ENCODE assay signal across 22 mouse cellular contexts in genomic region chr10:8511760-8512159, GRCm38 (mm10). TPM values are rescaled to one million over a fixed set of nuclear protein-coding genes. Genes with fewer than 3 reads are reported as not detected.
DNase-seq lines count a peak whose midpoint lies in the region; ATAC-seq and TF ChIP-seq lines count a peak whose summit lies in the region.
"Had no signal": no experiment of that assay in that cellular context is flagged by ENCODE, and none has a peak within 500 bp of the region (broad histone marks: within the 10 kb centered on the region; RNA-seq: fewer than 3 reads in every experiment).

No protein-coding gene starts in this region.

- TF ChIP-seq CTCF in stomach, postnatal 0 days (IDR thresholded peaks at IDR 0.05; ENCODE audit: low read depth) = no peak
- TF ChIP-seq CTCF in thymus, adult 2 months (IDR thresholded peaks at IDR 0.05; ENCODE audit: borderline replicate concordance, control insufficient read depth, extremely low read depth, insufficient read depth, low read length, poor library complexity) = no peak

- no peak overlapping the region for H3K9ac ChIP-seq in stomach, embryonic 16.5 days (ENCODE audit: low read length)
- no peak overlapping the region for H3K9ac ChIP-seq in stomach, postnatal 0 days (ENCODE audit: low read length)
- H3K9ac ChIP-seq: embryonic facial prominence, embryonic 15.5 days; heart, embryonic 15.5 days; hindbrain, embryonic 13.5 days had no signal

- TF ChIP-seq EP300 in stomach, postnatal 0 days (optimal IDR thresholded peaks at IDR 0.05) = no peak

- no peaks in the 10 kb centered on the region for H3K4me1 ChIP-seq in stomach, embryonic 16.5 days (ENCODE audit: control insufficient read depth, insufficient read depth, low read length)
- no peaks in the 10 kb centered on the region for H3K4me1 ChIP-seq in stomach, postnatal 0 days (replicated peaks; ENCODE audit: control insufficient read depth, insufficient read depth)
- peaks cover 4% of the 10 kb centered on the region; the same call in 1 of the 2 replicates for H3K4me1 ChIP-seq in thymus, adult 2 months (replicated peaks; ENCODE audit: control insufficient read depth, insufficient read depth, low read length)
- H3K4me1 ChIP-seq: heart, embryonic 15.5 days; hindbrain, embryonic 13.5 days had no signal

- H3K36me3 ChIP-seq in stomach, embryonic 16.5 days (ENCODE audit: control insufficient read depth, insufficient read depth, low read length) = no peaks in the 10 kb centered on the region
- no peaks in the 10 kb centered on the region for H3K36me3 ChIP-seq in stomach, postnatal 0 days (ENCODE audit: control insufficient read depth, insufficient read depth, low read length)
- no peaks in the 10 kb centered on the region for H3K36me3 ChIP-seq in thymus, adult 2 months (ENCODE audit: control insufficient read depth, insufficient read depth, low read length)
- H3K36me3 ChIP-seq: heart, embryonic 15.5 days; hindbrain, embryonic 13.5 days had no signal

- H3K9me3 ChIP-seq in stomach, embryonic 16.5 days (replicated peaks; ENCODE audit: control insufficient read depth, low read length) = 0 out of 2 replicates have a peak, but pooled peaks cover 4% of the 10 kb centered on the region
- no peaks in the 10 kb centered on the region for H3K9me3 ChIP-seq in stomach, postnatal 0 days (ENCODE audit: control insufficient read depth, low read length)
- H3K9me3 ChIP-seq: embryonic facial prominence, embryonic 15.5 days; heart, embryonic 15.5 days; hindbrain, embryonic 13.5 days had no signal

- H3K4me2 ChIP-seq in stomach, embryonic 16.5 days (ENCODE audit: low read depth, low read length) = 0 out of 2 replicates have a peak overlapping the region, but pooled peaks have one; percentile 8
- H3K4me2 ChIP-seq in stomach, postnatal 0 days (replicated peaks; ENCODE audit: low read depth) = no peak overlapping the region
- H3K4me2 ChIP-seq: embryonic facial prominence, embryonic 15.5 days; heart, embryonic 15.5 days; hindbrain, embryonic 13.5 days had no signal

- TF ChIP-seq POLR2A in thymus, adult 2 months (IDR thresholded peaks at IDR 0.05; ENCODE audit: control insufficient read depth, extremely low read depth, insufficient read depth, low read length, poor library complexity) = no peak

- no peak overlapping the region for H3K27ac ChIP-seq in stomach, embryonic 16.5 days (ENCODE audit: low read length)
- no peak overlapping the region for H3K27ac ChIP-seq in stomach, postnatal 0 days (replicated peaks)
- no peak overlapping the region for H3K27ac ChIP-seq in thymus, adult 2 months (ENCODE audit: control insufficient read depth, insufficient read depth, low read length)
- H3K27ac ChIP-seq: embryonic facial prominence, embryonic 15.5 days; heart, embryonic 15.5 days; hindbrain, embryonic 13.5 days; macrophage had no signal

- no peaks in the 10 kb centered on the region for H3K27me3 ChIP-seq in stomach, embryonic 16.5 days (ENCODE audit: control insufficient read depth, insufficient read depth, low read length)
- no peaks in the 10 kb centered on the region for H3K27me3 ChIP-seq in stomach, postnatal 0 days (ENCODE audit: control insufficient read depth, insufficient read depth, low read length)
- no peaks in the 10 kb centered on the region for H3K27me3 ChIP-seq in thymus, adult 2 months (ENCODE audit: control insufficient read depth, insufficient read depth, low read length)
- H3K27me3 ChIP-seq: embryonic facial prominence, embryonic 15.5 days had no signal

- 47% methylated on average over 8 of the region's 8 CpGs for WGBS in stomach, embryonic 16.5 days
- 51% methylated on average over 8 of the region's 8 CpGs for WGBS in stomach, postnatal 0 days
- WGBS in thymus, adult 2 months = 94% methylated on average over 8 of the region's 8 CpGs

- peak; percentile 80 for ATAC-seq in frontal cortex, adult (ENCODE audit: low TSS enrichment)
- no peak for ATAC-seq in stomach, embryonic 16.5 days (ENCODE audit: insufficient read depth, low FRiP score)
- no peak for ATAC-seq in stomach, postnatal 0 days (ENCODE audit: low FRiP score, low TSS enrichment)
- ATAC-seq: intestine, embryonic 16.5 days; midbrain, embryonic 16.5 days had no signal

- no peak overlapping the region for H3K4me3 ChIP-seq in stomach, embryonic 16.5 days (replicated peaks; ENCODE audit: low read length)
- H3K4me3 ChIP-seq in stomach, postnatal 0 days (ENCODE audit: low read depth, low read length) = no peak overlapping the region
- no peak overlapping the region for H3K4me3 ChIP-seq in thymus, adult 2 months (ENCODE audit: control insufficient read depth, insufficient read depth, low read length)
- H3K4me3 ChIP-seq: embryonic facial prominence, embryonic 15.5 days; heart, embryonic 15.5 days; hindbrain, embryonic 13.5 days had no signal

- no peak for DNase-seq in frontal cortex, postnatal 25 days (ENCODE audit: low spot score in 2 of 2)
- peak; percentile 46 for DNase-seq in layer of hippocampus, adult 9-11 months
- DNase-seq in layer of hippocampus, postnatal 25 days (ENCODE audit: extremely low spot score in 1 of 2, low spot score in 1 of 2) = no peak
- DNase-seq in stomach, postnatal 0 days (ENCODE audit: low spot score) = no peak
- DNase-seq in thymus, adult 2 months = no peak
- DNase-seq: adrenal gland, adult 2 months; gastrocnemius, postnatal 25 days; heart, postnatal 36 days; kidney, adult 9 months; kidney, postnatal 14 days; right cerebral cortex, postnatal 14 days; thymus, adult 18-20 months; thymus, postnatal 4 days had no signal

RNA-seq across cellular contexts. Expression of gene Ust, which starts 6.9 kb away (rescaled TPM):
- 10 to 100 TPM; 72.5 to 74.0 TPM for total RNA-seq in layer of hippocampus, postnatal 25 days (2021)
- polyA plus RNA-seq in stomach, embryonic 16.5 days (2015; fragmentation: Nextera tagmentation; extraction: Ambion mirVana) = 3.4 TPM in 2 replicates
- 2.2 and 2.4 TPM in 2 replicates for polyA plus RNA-seq in stomach, postnatal 0 days (2015; fragmentation: Nextera tagmentation; extraction: Ambion mirVana)
- polyA plus RNA-seq in thymus, adult 2 months (2012; rRNA removed) = 2.9 and 3.5 TPM in 2 replicates
- total RNA-seq: MEL had no signal
